Mouse (Mus musculus) limb, embryonic 15.5 days (tissue): ENCODE data around the gene Bad. TPM values are rescaled to one million over a fixed set of nuclear protein-coding genes. Genes with fewer than 3 reads are reported as not detected.
A peak's percentile ranks its signal among the peaks of the same experiment; 100 is the strongest.

Experiments used
- ATAC-seq: fragments of 200-750 bp; cut with Nextera tagmentation; 2 replicates; pipeline ENCODE4 v1.8.0; 2017; ENCODE audit warnings: low read depth, moderate TSS enrichment; ENCODE audit not compliant: insufficient number of reproducible peaks, low FRiP score, low TSS enrichment
- H3K27ac ChIP-seq: fragments of 300-500 bp; sonication (generic); 2 replicates; pipeline ENCODE4 v1.5.1; 2015; ENCODE audit warnings: moderate library complexity, mild to moderate bottlenecking, inconsistent platforms
- H3K27me3 ChIP-seq: fragments of 300-500 bp; sonication (generic); 2 replicates; pipeline ENCODE4 v1.6.1; 2015; ENCODE audit warnings: inconsistent platforms
- H3K36me3 ChIP-seq: fragments of 300-500 bp; sonication (generic); 2 replicates; pipeline ENCODE4 v1.6.1; 2015; ENCODE audit warnings: inconsistent platforms
- H3K4me1 ChIP-seq: fragments of 300-500 bp; sonication (generic); 2 replicates; pipeline ENCODE4 v1.6.1; 2015; ENCODE audit warnings: inconsistent platforms
- H3K4me2 ChIP-seq: fragments of 300-500 bp; sonication (generic); 2 replicates; pipeline ENCODE4 v1.6.1; 2015; ENCODE audit warnings: mild to moderate bottlenecking, inconsistent platforms
- H3K4me3 ChIP-seq: fragments of 300-500 bp; sonication (generic); 2 replicates; pipeline ENCODE4 v1.5.1; 2015; ENCODE audit warnings: mild to moderate bottlenecking, inconsistent platforms
- H3K9ac ChIP-seq: fragments of 300-500 bp; sonication (generic); 2 replicates; pipeline ENCODE4 v1.6.1; 2015; ENCODE audit warnings: inconsistent platforms
- H3K9me3 ChIP-seq: fragments of 300-500 bp; sonication (generic); 2 replicates; pipeline ENCODE4 v1.6.1; 2016; ENCODE audit warnings: inconsistent platforms
- WGBS: fragments of 180-500 bp; shearing (Covaris S2); methylation state at CpG from one replicate; pipeline ENCODE4 v1.1.7; 2015; 5-methylcytosine and 5-hydroxymethylcytosine counted together
- polyA plus RNA-seq: library from polyadenylated mRNA; unstranded; fragments of >200 nt; fragmentation: Nextera tagmentation; extraction: Ambion mirVana; gene quantifications from 2 replicates; pipeline ENCODE4 v1.2.1, GENCODE M21; 2015

Gene Bad
- polyA plus RNA-seq, 1 experiment from 2014 or later = 92.3 TPM

GRCm38 (mm10) chr19:6919431-6919830 is 22.2 kb upstream of the Bad start:
- Histone ChIP-seq H3K4me2 (no peak overlapping the region), H3K9ac (no peak overlapping the region), H3K27me3 (peaks cover 19% of the 10 kb centered on the region), H3K4me1 (peaks cover 21% of the 10 kb centered on the region), H3K4me3 (no peak overlapping the region), H3K27ac (no peak overlapping the region), H3K36me3 (peaks cover 10% of the 10 kb centered on the region; the same call in 1 of the 2 replicates), H3K9me3 (no peaks in the 10 kb centered on the region)
- ATAC-seq = no peak

- Histone ChIP-seq H3K4me2 (peak overlapping the region; percentile 89), H3K36me3 (peaks cover 10% of the 10 kb centered on the region; the same call in 1 of the 2 replicates), H3K4me3 (peak overlapping the region; percentile 86), H3K9ac (0 out of 2 replicates have a peak overlapping the region, but pooled peaks have one; percentile 69), H3K9me3 (no peaks in the 10 kb centered on the region), H3K27me3 (peaks cover 26% of the 10 kb centered on the region), H3K4me1 (peaks cover 28% of the 10 kb centered on the region), H3K27ac (0 out of 2 replicates have a peak overlapping the region, but pooled peaks have one; percentile 78)
- no peak for ATAC-seq
- 40% methylated on average over 8 of the region's 8 CpGs for WGBS
These were observed 21.6 kb upstream of the Bad start for GRCm38 (mm10) chr19:6919876-6920740.

GRCm38 (mm10) chr19:6920741-6921636 is 20.7 kb upstream of the Bad start:
- peak overlapping the region; percentile 78 for H3K27ac ChIP-seq
- peaks cover 35% of the 10 kb centered on the region for H3K4me1 ChIP-seq
- H3K4me2 ChIP-seq = peak overlapping the region; percentile 89
- peak; percentile 26 for ATAC-seq
- peaks cover 10% of the 10 kb centered on the region; the same call in 1 of the 2 replicates for H3K36me3 ChIP-seq
- peak overlapping the region; percentile 69 for H3K9ac ChIP-seq
- H3K27me3 ChIP-seq = peaks cover 35% of the 10 kb centered on the region
- no peaks in the 10 kb centered on the region for H3K9me3 ChIP-seq
- peak overlapping the region; percentile 86 for H3K4me3 ChIP-seq
- 1% methylated on average over 39 of the region's 48 CpGs for WGBS

- Histone ChIP-seq H3K27me3 (peaks cover 44% of the 10 kb centered on the region), H3K9ac (peak within 1 kb of the TSS; percentile 69), H3K4me1 (peaks cover 39% of the 10 kb centered on the region), H3K27ac (peak within 1 kb of the TSS; percentile 78), H3K4me3 (peak within 1 kb of the TSS; percentile 86), H3K4me2 (peak within 1 kb of the TSS; percentile 89), H3K36me3 (peaks cover 8% of the 10 kb centered on the region; the same call in 1 of the 2 replicates), H3K9me3 (no peaks in the 10 kb centered on the region)
- ATAC-seq = peak; percentile 96
- under 1% methylated on average over 58 of the region's 66 CpGs for WGBS
These were observed 19.8 kb upstream of the Bad start, which contains the start of gene Esrra for GRCm38 (mm10) chr19:6921647-6922567. Gene Esrra (minus strand): TSS chr19:6921813.

- Histone ChIP-seq H3K9me3 (no peaks in the 10 kb centered on the region), H3K4me2 (peak overlapping the region; percentile 89; the same call in 1 of the 2 replicates), H3K27me3 (peaks cover 56% of the 10 kb centered on the region), H3K9ac (no peak overlapping the region), H3K4me1 (peaks cover 43% of the 10 kb centered on the region), H3K4me3 (peak overlapping the region; percentile 86; the same call in 1 of the 2 replicates), H3K36me3 (peaks cover 8% of the 10 kb centered on the region; the same call in 1 of the 2 replicates), H3K27ac (no peak overlapping the region)
- WGBS = 67% methylated on average over 6 of the region's 6 CpGs
- ATAC-seq = no peak
These were observed 18.5 kb upstream of the Bad start for GRCm38 (mm10) chr19:6922901-6923735.

- WGBS = 4% methylated on average over 39 of the region's 39 CpGs
- Histone ChIP-seq H3K36me3 (no peaks in the 10 kb centered on the region), H3K9me3 (no peaks in the 10 kb centered on the region), H3K4me3 (peak overlapping the region; percentile 28), H3K9ac (no peak overlapping the region), H3K27me3 (peaks cover 69% of the 10 kb centered on the region), H3K4me2 (peak overlapping the region; percentile 43), H3K27ac (no peak overlapping the region), H3K4me1 (peaks cover 44% of the 10 kb centered on the region)
- ATAC-seq = no peak
These were observed 17.0 kb upstream of the Bad start for GRCm38 (mm10) chr19:6924461-6925306.

- Histone ChIP-seq H3K4me3 (peak within 1 kb of the TSS; percentile 28), H3K9ac (no peak within 1 kb of the TSS), H3K36me3 (no peaks in the 10 kb centered on the region), H3K4me1 (peaks cover 40% of the 10 kb centered on the region), H3K27ac (peak within 1 kb of the TSS; percentile 65), H3K27me3 (peaks cover 73% of the 10 kb centered on the region), H3K4me2 (peak within 1 kb of the TSS; percentile 43), H3K9me3 (no peaks in the 10 kb centered on the region)
- WGBS = 3% methylated on average over 9 of the region's 9 CpGs
- no peak for ATAC-seq
These were observed 16.4 kb upstream of the Bad start, which contains the start of gene Catsperz for GRCm38 (mm10) chr19:6925307-6925573. Gene Catsperz (minus strand): TSS chr19:6925380.

GRCm38 (mm10) chr19:6925611-6926329 is 15.9 kb upstream of the Bad start:
- Histone ChIP-seq H3K9ac (no peak overlapping the region), H3K9me3 (no peaks in the 10 kb centered on the region), H3K27me3 (peaks cover 78% of the 10 kb centered on the region), H3K4me1 (peaks cover 35% of the 10 kb centered on the region), H3K4me2 (peak overlapping the region; percentile 43), H3K4me3 (peak overlapping the region; percentile 28), H3K36me3 (no peaks in the 10 kb centered on the region), H3K27ac (peak overlapping the region; percentile 65)
- ATAC-seq = no peak
- WGBS = 13% methylated on average over 39 of the region's 40 CpGs

- H3K36me3 ChIP-seq = no peaks in the 10 kb centered on the region
- H3K27ac ChIP-seq = peak overlapping the region; percentile 65
- peak overlapping the region; percentile 32 for H3K4me2 ChIP-seq
- no peak overlapping the region for H3K9ac ChIP-seq
- H3K4me1 ChIP-seq = peaks cover 32% of the 10 kb centered on the region
- peak overlapping the region; percentile 19 for H3K4me3 ChIP-seq
- WGBS = 13% methylated on average over 26 of the region's 26 CpGs
- no peaks in the 10 kb centered on the region for H3K9me3 ChIP-seq
- H3K27me3 ChIP-seq = peaks cover 87% of the 10 kb centered on the region
- no peak for ATAC-seq
These were observed 15.0 kb upstream of the Bad start for GRCm38 (mm10) chr19:6926559-6927255.
